Mouse (Mus musculus) stomach, embryonic 16.5 days (tissue): Measurements from ENCODE around the gene Gm13283. TPM values are rescaled to one million over a fixed set of nuclear protein-coding genes. Genes with fewer than 3 reads are reported as not detected.
"Not testable (repeated sequence)": the region's sequence is repeated elsewhere in the genome, so short reads cannot be mapped to it uniquely, and the experiment has no call there.

Source experiments
- ATAC-seq: fragments of 200-750 bp; cut with Nextera tagmentation; 2 replicates; pipeline ENCODE4 v1.8.0; 2017; ENCODE audit warnings: moderate number of reproducible peaks, moderate TSS enrichment; ENCODE audit not compliant: insufficient read depth, low FRiP score
- H3K27ac ChIP-seq: fragments of 300-500 bp; sonication (generic); 2 replicates; pipeline ENCODE4 v1.5.1; 2014; ENCODE audit warnings: low read length
- H3K27me3 ChIP-seq: fragments of 300-500 bp; sonication (generic); 2 replicates; pipeline ENCODE4 v1.6.1; 2014; ENCODE audit warnings: low read length, control low read depth, mixed read lengths; ENCODE audit not compliant: control insufficient read depth, insufficient read depth
- H3K36me3 ChIP-seq: fragments of 300-500 bp; sonication (generic); 2 replicates; pipeline ENCODE4 v1.6.1; 2014; ENCODE audit warnings: low read length; ENCODE audit not compliant: control insufficient read depth, insufficient read depth
- H3K4me1 ChIP-seq: fragments of 300-500 bp; sonication (generic); 2 replicates; pipeline ENCODE4 v1.6.1; 2014; ENCODE audit warnings: low read length, control low read depth, mixed read lengths; ENCODE audit not compliant: control insufficient read depth, insufficient read depth
- H3K4me2 ChIP-seq: fragments of 300-500 bp; sonication (generic); 2 replicates; pipeline ENCODE4 v1.6.1; 2014; ENCODE audit warnings: low read depth, low read length, mixed read lengths
- H3K4me3 ChIP-seq: fragments of 300-500 bp; sonication (generic); replicated peaks from 2 replicates; pipeline ENCODE4 v1.5.1; 2014; ENCODE audit warnings: mild to moderate bottlenecking, low read length
- H3K9ac ChIP-seq: fragments of 300-500 bp; sonication (generic); 2 replicates; pipeline ENCODE4 v1.6.1; 2014; ENCODE audit warnings: low read length
- H3K9me3 ChIP-seq: fragments of 300-500 bp; sonication (generic); replicated peaks from 2 replicates; pipeline ENCODE4 v1.6.1; 2016; ENCODE audit warnings: low read length, control low read depth; ENCODE audit not compliant: control insufficient read depth
- WGBS: fragments of 180-500 bp; shearing (Covaris S2); extraction: QIAGEN DNeasy Blood & Tissue Kit; methylation state at CpG from one replicate; pipeline ENCODE4 v1.1.7; 2014; 5-methylcytosine and 5-hydroxymethylcytosine counted together
- polyA plus RNA-seq: library from polyadenylated mRNA; unstranded; fragments of >200 nt; fragmentation: Nextera tagmentation; extraction: Ambion mirVana; gene quantifications from 2 replicates; pipeline ENCODE4 v1.2.1, GENCODE M21; 2015

Gene Gm13283
- polyA plus RNA-seq, 1 experiment from 2014 or later, result 0.26 TPM

- H3K4me3 ChIP-seq, result peak within 1 kb of the TSS; percentile 23; the same call in 1 of the 2 replicates
These were observed 45.3 kb downstream of the Gm13283 start, which contains the start of gene Gm13288 for GRCm38 (mm10) chr4:88805231-88805630. Gm13288 (plus strand) TSS chr4:88805531.

GRCm38 (mm10) chr4:88805761-88806160 lies 45.8 kb downstream of the Gm13283 start:
- ATAC-seq, H3K27me3 ChIP-seq, H3K4me1 ChIP-seq, H3K27ac ChIP-seq, H3K9ac ChIP-seq, H3K4me2 ChIP-seq, H3K36me3 ChIP-seq, H3K9me3 ChIP-seq: not testable (repeated sequence)
- peak overlapping the region; percentile 23; the same call in 1 of the 2 replicates for H3K4me3 ChIP-seq
- WGBS, result 0% methylated on average over 13 of the region's 34 CpGs

More at GRCm38 (mm10) chr4:88805231-88805630, 45.3 kb downstream of the Gm13283 start, which contains the start of gene Gm13288:
- H3K9ac ChIP-seq, H3K27ac ChIP-seq, H3K27me3 ChIP-seq, H3K9me3 ChIP-seq, H3K4me2 ChIP-seq, H3K36me3 ChIP-seq, H3K4me1 ChIP-seq, ATAC-seq: not testable (repeated sequence)
- no CpG with 5 or more reads among the region's 8 CpGs for WGBS

Other genes with a start within 250 kb of the Gm13283 start
- not detected in 2 replicates for gene Ifnb1, start 237.3 kb upstream of the Gm13283 start, polyA plus RNA-seq
- not detected in 2 replicates for gene Ifna15, start 201.9 kb upstream of the Gm13283 start, polyA plus RNA-seq
- gene Ifna14, start 188.3 kb upstream of the Gm13283 start, polyA plus RNA-seq, result not detected in 2 replicates
- not detected in 2 replicates for gene Ifna9, start 167.7 kb upstream of the Gm13283 start, polyA plus RNA-seq
- not detected in 2 replicates for gene Ifna12, start 156.7 kb upstream of the Gm13283 start, polyA plus RNA-seq
- not detected in 2 replicates for gene C87499, start 125.7 kb upstream of the Gm13283 start, polyA plus RNA-seq
- not detected in 2 replicates for gene Ifna13, start 115.7 kb upstream of the Gm13283 start, polyA plus RNA-seq
- not detected in 2 replicates for gene Ifna16, start 83.2 kb upstream of the Gm13283 start, polyA plus RNA-seq
- gene Ifna2, start 76.2 kb upstream of the Gm13283 start, polyA plus RNA-seq, result not detected in 2 replicates
- gene Ifnab, start 68.8 kb upstream of the Gm13283 start, polyA plus RNA-seq, result not detected in 2 replicates
- 0.36 and 0.51 TPM in 2 replicates for gene Gm26566, start 38.3 kb upstream of the Gm13283 start, polyA plus RNA-seq
- gene Klhl9, start 37.7 kb upstream of the Gm13283 start, polyA plus RNA-seq, result 83.6 and 87.9 TPM in 2 replicates
- not detected in 2 replicates for gene Gm13271, start 5.3 kb upstream of the Gm13283 start, polyA plus RNA-seq
- gene Gm13290, start 13.7 kb downstream of the Gm13283 start, polyA plus RNA-seq, result 0.59 and 0.89 TPM in 2 replicates
- gene Gm13289, start 16.8 kb downstream of the Gm13283 start, polyA plus RNA-seq, result not detected in 2 replicates
- 0.28 TPM in 1 of 2 replicates, not detected in the other for gene Gm13272, start 19.7 kb downstream of the Gm13283 start, polyA plus RNA-seq
- gene Ifnz, start 22.0 kb downstream of the Gm13283 start, polyA plus RNA-seq, result 0.48 TPM in 1 of 2 replicates, not detected in the other
- gene Gm13276, start 25.6 kb downstream of the Gm13283 start, polyA plus RNA-seq, result not detected in 2 replicates
- gene Gm13277, start 28.5 kb downstream of the Gm13283 start, polyA plus RNA-seq, result not detected in 2 replicates
- not detected in 2 replicates for gene Gm13278, start 31.4 kb downstream of the Gm13283 start, polyA plus RNA-seq
- gene Gm13275, start 34.4 kb downstream of the Gm13283 start, polyA plus RNA-seq, result not detected in 2 replicates
- gene Gm13279, start 37.3 kb downstream of the Gm13283 start, polyA plus RNA-seq, result not detected in 2 replicates
- 0.70 and 1.1 TPM in 2 replicates for gene Gm13285, start 39.5 kb downstream of the Gm13283 start, polyA plus RNA-seq
- gene Gm13287, start 43.1 kb downstream of the Gm13283 start, polyA plus RNA-seq, result not detected in 2 replicates
- gene Gm13288, start 45.4 kb downstream of the Gm13283 start, polyA plus RNA-seq, result 0.06 and 0.15 TPM in 2 replicates
- gene Ifna7, start 56.1 kb downstream of the Gm13283 start, polyA plus RNA-seq, result not detected in 2 replicates
- not detected in 2 replicates for gene Ifna11, start 59.8 kb downstream of the Gm13283 start, polyA plus RNA-seq
- not detected in 2 replicates for gene Ifna6, start 67.3 kb downstream of the Gm13283 start, polyA plus RNA-seq
- gene Ifna5, start 75.4 kb downstream of the Gm13283 start, polyA plus RNA-seq, result not detected in 2 replicates
- not detected in 2 replicates for gene Ifna4, start 81.7 kb downstream of the Gm13283 start, polyA plus RNA-seq
- not detected in 2 replicates for gene Ifna1, start 90.0 kb downstream of the Gm13283 start, polyA plus RNA-seq
- not detected in 2 replicates for gene Ifne, start 120.1 kb downstream of the Gm13283 start, polyA plus RNA-seq